Mouse (Mus musculus): ENCODE measurements at regions not wholly inside any gene's neighbourhood (a gene's known extent, or its start where the extent isn't known, plus 50 kb on each side); places are given as distances from the start of the nearest gene placed in this dataset.

GRCm38 (mm10) chr3:83562026-83562425, 204.1 kb upstream of the Sfrp2 start:
- Histone ChIP-seq H3K4me2 (no peak overlapping the region), H3K27ac (no peak overlapping the region), H3K4me1 (no peaks in the 10 kb centered on the region), H3K9me3 (no peaks in the 10 kb centered on the region), H3K27me3 (no peaks in the 10 kb centered on the region), H3K4me3 (no peak overlapping the region), H3K9ac (no peak overlapping the region), H3K36me3 (no peaks in the 10 kb centered on the region)
- ATAC-seq (ENCODE audit: borderline replicate concordance, extremely low read depth, low FRiP score, low TSS enrichment) = no peak
- 44% methylated on average over 3 of the region's 3 CpGs for WGBS

- H3K27me3 ChIP-seq = no peaks in the 10 kb centered on the region
- WGBS = 87% methylated on average over 4 of the region's 4 CpGs
- ATAC-seq (ENCODE audit: borderline replicate concordance, extremely low read depth, low FRiP score, low TSS enrichment) = no peak
Measured at GRCm38 (mm10) chr3:83575526-83575925, 190.6 kb upstream of the Sfrp2 start.

GRCm38 (mm10) chr3:83576155-83576554, 190.0 kb upstream of the Sfrp2 start:
- Histone ChIP-seq H3K27me3 (no peaks in the 10 kb centered on the region), H3K4me2 (no peak overlapping the region), H3K27ac (no peak overlapping the region), H3K4me3 (no peak overlapping the region), H3K36me3 (no peaks in the 10 kb centered on the region), H3K9me3 (no peaks in the 10 kb centered on the region), H3K9ac (no peak overlapping the region), H3K4me1 (no peaks in the 10 kb centered on the region)
- no peak for ATAC-seq (ENCODE audit: borderline replicate concordance, extremely low read depth, low FRiP score, low TSS enrichment)
- 87% methylated on average over 2 of the region's 2 CpGs for WGBS

More at GRCm38 (mm10) chr3:83575526-83575925, 190.6 kb upstream of the Sfrp2 start:
- no peaks in the 10 kb centered on the region for H3K36me3 ChIP-seq
- H3K9ac ChIP-seq = no peak overlapping the region
- no peak overlapping the region for H3K4me2 ChIP-seq
- H3K4me1 ChIP-seq = no peaks in the 10 kb centered on the region
- H3K4me3 ChIP-seq = no peak overlapping the region
- H3K27ac ChIP-seq = no peak overlapping the region
- no peaks in the 10 kb centered on the region for H3K9me3 ChIP-seq

GRCm38 (mm10) chr3:83580766-83581165, 185.4 kb upstream of the Sfrp2 start:
- no peak for ATAC-seq (ENCODE audit: borderline replicate concordance, extremely low read depth, low FRiP score, low TSS enrichment)
- H3K27me3 ChIP-seq = no peaks in the 10 kb centered on the region
- no peaks in the 10 kb centered on the region for H3K9me3 ChIP-seq
- no peak overlapping the region for H3K9ac ChIP-seq
- no peaks in the 10 kb centered on the region for H3K36me3 ChIP-seq
- WGBS = 69% methylated on average over 4 of the region's 4 CpGs
- H3K4me1 ChIP-seq = no peaks in the 10 kb centered on the region
- no peak overlapping the region for H3K27ac ChIP-seq
- H3K4me3 ChIP-seq = no peak overlapping the region
- H3K4me2 ChIP-seq = no peak overlapping the region

- H3K4me2 ChIP-seq = no peak overlapping the region
- H3K9me3 ChIP-seq = no peaks in the 10 kb centered on the region
- ATAC-seq (ENCODE audit: borderline replicate concordance, extremely low read depth, low FRiP score, low TSS enrichment) = no peak
- no peak overlapping the region for H3K4me3 ChIP-seq
- H3K4me1 ChIP-seq = no peaks in the 10 kb centered on the region
- H3K36me3 ChIP-seq = no peaks in the 10 kb centered on the region
- no peak overlapping the region for H3K9ac ChIP-seq
- H3K27me3 ChIP-seq = no peaks in the 10 kb centered on the region
- 74% methylated on average over 2 of the region's 2 CpGs for WGBS
- no peak overlapping the region for H3K27ac ChIP-seq
Measured at GRCm38 (mm10) chr3:83582256-83582655, 183.9 kb upstream of the Sfrp2 start.

- no peaks in the 10 kb centered on the region for H3K4me1 ChIP-seq
- ATAC-seq (ENCODE audit: borderline replicate concordance, extremely low read depth, low FRiP score, low TSS enrichment) = no peak
- no peak overlapping the region for H3K4me2 ChIP-seq
- 50% methylated on average over 8 of the region's 8 CpGs for WGBS
- H3K27me3 ChIP-seq = no peaks in the 10 kb centered on the region
- no peak overlapping the region for H3K4me3 ChIP-seq
- H3K9me3 ChIP-seq = no peaks in the 10 kb centered on the region
- no peak overlapping the region for H3K9ac ChIP-seq
- no peak overlapping the region for H3K27ac ChIP-seq
- no peaks in the 10 kb centered on the region for H3K36me3 ChIP-seq
Measured at GRCm38 (mm10) chr3:83583071-83583672, 182.9 kb upstream of the Sfrp2 start.

- Histone ChIP-seq H3K4me1 (no peaks in the 10 kb centered on the region), H3K9ac (no peak overlapping the region), H3K27me3 (no peaks in the 10 kb centered on the region), H3K4me2 (no peak overlapping the region), H3K27ac (no peak overlapping the region), H3K36me3 (no peaks in the 10 kb centered on the region), H3K4me3 (no peak overlapping the region), H3K9me3 (no peaks in the 10 kb centered on the region)
- ATAC-seq (ENCODE audit: borderline replicate concordance, extremely low read depth, low FRiP score, low TSS enrichment) = no peak
- WGBS = 69% methylated on average over 5 of the region's 5 CpGs
Measured at GRCm38 (mm10) chr3:83586086-83586485, 180.0 kb upstream of the Sfrp2 start.

- no peak overlapping the region for H3K27ac ChIP-seq
- 46% methylated on average over 4 of the region's 4 CpGs for WGBS
- no peaks in the 10 kb centered on the region for H3K27me3 ChIP-seq
- no peak for ATAC-seq (ENCODE audit: borderline replicate concordance, extremely low read depth, low FRiP score, low TSS enrichment)
- H3K4me1 ChIP-seq = no peaks in the 10 kb centered on the region
- H3K9ac ChIP-seq = no peak overlapping the region
- no peak overlapping the region for H3K4me3 ChIP-seq
- no peaks in the 10 kb centered on the region for H3K36me3 ChIP-seq
- H3K4me2 ChIP-seq = no peak overlapping the region
- no peaks in the 10 kb centered on the region for H3K9me3 ChIP-seq
Measured at GRCm38 (mm10) chr3:83586551-83586950, 179.6 kb upstream of the Sfrp2 start.

- 34% methylated on average over 8 of the region's 8 CpGs for WGBS
- no peak for ATAC-seq (ENCODE audit: borderline replicate concordance, extremely low read depth, low FRiP score, low TSS enrichment)
Measured at GRCm38 (mm10) chr3:83589127-83589526, 177.0 kb upstream of the Sfrp2 start.

GRCm38 (mm10) chr3:83591206-83591605, 174.9 kb upstream of the Sfrp2 start:
- ATAC-seq (ENCODE audit: borderline replicate concordance, extremely low read depth, low FRiP score, low TSS enrichment) = no peak
- no peaks in the 10 kb centered on the region for H3K4me1 ChIP-seq
- no peak overlapping the region for H3K4me3 ChIP-seq
- no peak overlapping the region for H3K27ac ChIP-seq
- no peak overlapping the region for H3K4me2 ChIP-seq
- no peaks in the 10 kb centered on the region for H3K36me3 ChIP-seq
- H3K27me3 ChIP-seq = no peaks in the 10 kb centered on the region
- 93% methylated on average over 7 of the region's 7 CpGs for WGBS
- H3K9me3 ChIP-seq = no peaks in the 10 kb centered on the region
- H3K9ac ChIP-seq = no peak overlapping the region

More at GRCm38 (mm10) chr3:83589127-83589526, 177.0 kb upstream of the Sfrp2 start:
- H3K36me3 ChIP-seq = no peaks in the 10 kb centered on the region
- H3K27ac ChIP-seq = no peak overlapping the region
- no peaks in the 10 kb centered on the region for H3K27me3 ChIP-seq
- H3K4me3 ChIP-seq = no peak overlapping the region
- no peaks in the 10 kb centered on the region for H3K4me1 ChIP-seq
- H3K9ac ChIP-seq = no peak overlapping the region
- no peak overlapping the region for H3K4me2 ChIP-seq
- no peaks in the 10 kb centered on the region for H3K9me3 ChIP-seq

GRCm38 (mm10) chr3:83593321-83593720, 172.8 kb upstream of the Sfrp2 start:
- H3K9me3 ChIP-seq = no peaks in the 10 kb centered on the region
- ATAC-seq (ENCODE audit: borderline replicate concordance, extremely low read depth, low FRiP score, low TSS enrichment) = no peak
- H3K4me2 ChIP-seq = no peak overlapping the region
- no peak overlapping the region for H3K9ac ChIP-seq
- H3K36me3 ChIP-seq = no peaks in the 10 kb centered on the region
- no peak overlapping the region for H3K4me3 ChIP-seq
- H3K27me3 ChIP-seq = no peaks in the 10 kb centered on the region
- H3K4me1 ChIP-seq = no peaks in the 10 kb centered on the region
- H3K27ac ChIP-seq = no peak overlapping the region
- WGBS = 83% methylated on average over 5 of the region's 5 CpGs

- no peak overlapping the region for H3K9ac ChIP-seq
- no peaks in the 10 kb centered on the region for H3K9me3 ChIP-seq
- no peaks in the 10 kb centered on the region for H3K4me1 ChIP-seq
- no peak overlapping the region for H3K27ac ChIP-seq
- WGBS = 72% methylated on average over 4 of the region's 4 CpGs
- no peak overlapping the region for H3K4me3 ChIP-seq
- H3K27me3 ChIP-seq = no peaks in the 10 kb centered on the region
- no peaks in the 10 kb centered on the region for H3K36me3 ChIP-seq
- no peak overlapping the region for H3K4me2 ChIP-seq
- ATAC-seq (ENCODE audit: borderline replicate concordance, extremely low read depth, low FRiP score, low TSS enrichment) = no peak
Measured at GRCm38 (mm10) chr3:83601506-83601905, 164.6 kb upstream of the Sfrp2 start.

All from lung, embryonic 15.5 days (tissue).